Mouse (Mus musculus) intestine, embryonic 15.5 days (tissue): ENCODE data around the gene Vnn1. TPM values are rescaled to one million over a fixed set of nuclear protein-coding genes. Genes with fewer than 3 reads are reported as not detected.

ENCODE experiments used
- ATAC-seq: fragments of 200-750 bp; cut with Nextera tagmentation; 2 replicates; pipeline ENCODE4 v1.8.0; 2017; ENCODE audit warnings: moderate TSS enrichment, moderate library complexity
- H3K27ac ChIP-seq: fragments of 300-500 bp; sonication (generic); 2 replicates; pipeline ENCODE4 v1.5.1; 2015; ENCODE audit warnings: mild to moderate bottlenecking, inconsistent platforms
- H3K27me3 ChIP-seq: fragments of 300-500 bp; sonication (generic); replicated peaks from 2 replicates; pipeline ENCODE4 v1.6.1; 2015; ENCODE audit warnings: inconsistent platforms
- H3K36me3 ChIP-seq: fragments of 300-500 bp; sonication (generic); 2 replicates; pipeline ENCODE4 v1.6.1; 2015; ENCODE audit warnings: inconsistent platforms
- H3K4me1 ChIP-seq: fragments of 300-500 bp; sonication (generic); replicated peaks from 2 replicates; pipeline ENCODE4 v1.6.1; 2015; ENCODE audit warnings: inconsistent platforms
- H3K4me2 ChIP-seq: fragments of 300-500 bp; sonication (generic); replicated peaks from 2 replicates; pipeline ENCODE4 v1.6.1; 2015; ENCODE audit warnings: mild to moderate bottlenecking, inconsistent platforms
- H3K4me3 ChIP-seq: fragments of 300-500 bp; sonication (generic); replicated peaks from 2 replicates; pipeline ENCODE4 v1.5.1; 2015; ENCODE audit warnings: inconsistent platforms
- H3K9ac ChIP-seq: fragments of 300-500 bp; sonication (generic); 2 replicates; pipeline ENCODE4 v1.6.1; 2015; ENCODE audit warnings: inconsistent platforms
- H3K9me3 ChIP-seq: fragments of 300-500 bp; sonication (generic); 2 replicates; pipeline ENCODE4 v1.6.1; 2016; ENCODE audit warnings: inconsistent platforms
- WGBS: fragments of 180-500 bp; shearing (Covaris S2); methylation state at CpG from one replicate; pipeline ENCODE4 v1.1.7; 2015; 5-methylcytosine and 5-hydroxymethylcytosine counted together
- polyA plus RNA-seq: library from polyadenylated mRNA; unstranded; fragments of >200 nt; fragmentation: Nextera tagmentation; extraction: Ambion mirVana; gene quantifications from 2 replicates; pipeline ENCODE4 v1.2.1, GENCODE M21; 2015

Gene Vnn1
- 1.9 and 2.4 TPM in 2 replicates for polyA plus RNA-seq

GRCm38 (mm10) chr10:23894601-23895349 is at the start of gene Vnn1:
Gene Vnn1, plus strand, starts transcription at chr10:23894688.
- Histone ChIP-seq H3K9me3 (no peaks in the 10 kb centered on the region), H3K27ac (no peak within 1 kb of the TSS), H3K9ac (peak within 1 kb of the TSS; percentile 31; the same call in 1 of the 2 replicates), H3K36me3 (no peaks in the 10 kb centered on the region), H3K4me3 (peak within 1 kb of the TSS; percentile 30), H3K4me2 (peak within 1 kb of the TSS; percentile 74), H3K27me3 (no peaks in the 10 kb centered on the region), H3K4me1 (0 out of 2 replicates have a peak, but pooled peaks cover 4% of the 10 kb centered on the region)
- WGBS: 16% methylated on average over 21 of the region's 21 CpGs
- ATAC-seq: peak; percentile 74; the same call in 1 of the 2 replicates

GRCm38 (mm10) chr10:23851228-23851912 is 43.1 kb upstream of the Vnn1 start, which contains the start of gene Vnn3:
Gene Vnn3, plus strand, starts transcription at chr10:23851462.
- ATAC-seq: no peak
- Histone ChIP-seq H3K27ac (no peak within 1 kb of the TSS), H3K4me2 (no peak within 1 kb of the TSS), H3K36me3 (no peaks in the 10 kb centered on the region), H3K4me1 (no peaks in the 10 kb centered on the region), H3K27me3 (no peaks in the 10 kb centered on the region), H3K9me3 (no peaks in the 10 kb centered on the region), H3K9ac (no peak within 1 kb of the TSS), H3K4me3 (no peak within 1 kb of the TSS)
- WGBS: 71% methylated on average over 4 of the region's 4 CpGs

DNA sequence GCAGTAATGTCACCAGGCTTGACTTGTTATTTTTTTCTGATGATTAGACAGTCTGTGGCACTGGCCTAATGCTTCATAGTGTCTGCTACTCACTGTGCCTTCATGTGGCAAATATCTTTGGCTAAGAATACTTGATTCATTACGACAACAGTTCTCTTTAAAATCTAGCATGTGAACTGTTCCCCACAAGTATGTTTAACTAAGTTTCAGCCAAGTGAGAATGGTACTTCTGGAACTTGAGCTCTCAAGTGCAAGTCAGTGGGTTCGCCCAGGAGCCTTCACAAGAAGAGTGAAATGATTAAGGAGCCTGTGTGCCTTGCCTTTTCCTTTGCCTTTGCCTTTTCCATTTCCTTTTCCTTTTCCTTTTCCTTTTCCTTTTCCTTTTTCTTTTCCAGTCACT is 42.4 kb upstream of the Vnn1 start:
- 89% methylated on average over 2 of the region's 2 CpGs for WGBS
- ATAC-seq: no peak

DNA sequence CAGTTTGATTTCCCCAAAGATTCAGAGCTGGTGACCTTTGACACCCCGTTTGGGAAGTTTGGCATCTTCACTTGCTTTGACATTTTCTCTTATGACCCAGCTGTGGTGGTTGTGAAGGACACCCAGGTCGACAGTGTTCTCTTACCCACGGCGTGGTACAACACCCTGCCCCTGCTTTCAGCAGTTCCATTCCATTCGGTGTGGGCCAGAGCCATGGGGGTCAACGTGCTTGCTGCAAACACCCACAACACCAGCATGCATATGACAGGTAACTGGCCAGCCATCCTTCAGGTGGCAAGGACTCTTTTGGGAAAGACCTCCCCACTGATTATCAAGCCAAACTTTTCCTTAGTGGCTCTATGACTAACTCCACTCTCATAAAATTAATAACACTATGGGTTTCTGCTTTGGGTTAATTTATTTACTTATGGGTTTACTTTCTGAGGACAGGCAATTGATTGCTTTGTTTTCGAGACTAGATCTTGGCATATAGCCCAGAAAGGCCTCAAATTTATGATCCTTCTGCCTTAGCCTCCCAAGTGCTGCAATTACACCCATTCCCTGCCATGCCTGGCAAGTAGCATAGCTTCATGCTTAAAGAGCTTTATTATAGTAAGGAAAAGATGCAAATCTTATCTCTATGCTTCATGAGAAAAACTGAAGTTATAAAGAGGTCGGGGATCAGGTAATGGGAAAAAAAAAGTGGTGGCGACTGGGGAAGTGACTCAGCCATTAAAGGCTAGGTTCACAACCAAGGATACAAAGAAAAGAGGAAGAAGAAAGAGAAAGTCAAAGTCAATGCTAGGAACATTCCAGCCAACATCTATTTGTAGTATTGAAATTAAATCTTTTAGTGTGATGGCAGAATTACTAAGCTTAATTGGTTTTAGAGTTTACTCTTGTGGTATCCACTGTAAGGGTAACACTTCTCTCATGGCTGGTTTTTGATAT is 29.9 kb upstream of the Vnn1 start:
- Histone ChIP-seq H3K27ac (no peak overlapping the region), H3K27me3 (no peaks in the 10 kb centered on the region), H3K4me3 (no peak overlapping the region), H3K36me3 (no peaks in the 10 kb centered on the region), H3K4me2 (no peak overlapping the region), H3K9me3 (no peaks in the 10 kb centered on the region), H3K4me1 (no peaks in the 10 kb centered on the region), H3K9ac (no peak overlapping the region)
- ATAC-seq: peak; percentile 85
- 66% methylated on average over 9 of the region's 9 CpGs for WGBS

More for the DNA sequence above, 42.4 kb upstream of the Vnn1 start:
- H3K4me3 ChIP-seq: no peak overlapping the region
- no peaks in the 10 kb centered on the region for H3K9me3 ChIP-seq
- H3K4me1 ChIP-seq: no peaks in the 10 kb centered on the region
- H3K4me2 ChIP-seq: no peak overlapping the region
- no peaks in the 10 kb centered on the region for H3K27me3 ChIP-seq
- no peaks in the 10 kb centered on the region for H3K36me3 ChIP-seq
- no peak overlapping the region for H3K27ac ChIP-seq
- no peak overlapping the region for H3K9ac ChIP-seq

DNA sequence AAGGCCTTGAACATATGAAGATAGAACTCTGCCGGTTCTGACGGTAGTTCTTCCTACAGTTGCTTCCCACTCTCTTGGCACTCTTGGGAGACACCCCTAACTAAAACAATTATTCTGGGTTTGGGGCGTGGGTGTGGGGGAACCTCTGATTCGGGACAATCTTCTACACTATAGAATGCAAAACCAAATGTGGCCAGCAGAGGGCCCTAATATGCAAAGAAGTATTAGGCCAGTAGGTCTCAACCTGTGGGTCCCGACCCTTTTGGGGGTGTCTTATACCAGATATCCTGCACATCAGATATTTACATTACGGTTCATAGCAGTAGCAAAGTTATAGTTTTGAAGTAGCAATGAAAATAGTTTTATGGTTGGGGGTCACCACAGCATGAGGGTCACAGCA is 13.8 kb upstream of the Vnn1 start:
- no peaks in the 10 kb centered on the region for H3K9me3 ChIP-seq
- ATAC-seq: no peak
- H3K27ac ChIP-seq: no peak overlapping the region
- WGBS: 90% methylated on average over 6 of the region's 6 CpGs
- H3K9ac ChIP-seq: no peak overlapping the region
- no peak overlapping the region for H3K4me2 ChIP-seq
- H3K4me1 ChIP-seq: no peaks in the 10 kb centered on the region
- H3K27me3 ChIP-seq: no peaks in the 10 kb centered on the region
- H3K4me3 ChIP-seq: no peak overlapping the region
- H3K36me3 ChIP-seq: no peaks in the 10 kb centered on the region

DNA sequence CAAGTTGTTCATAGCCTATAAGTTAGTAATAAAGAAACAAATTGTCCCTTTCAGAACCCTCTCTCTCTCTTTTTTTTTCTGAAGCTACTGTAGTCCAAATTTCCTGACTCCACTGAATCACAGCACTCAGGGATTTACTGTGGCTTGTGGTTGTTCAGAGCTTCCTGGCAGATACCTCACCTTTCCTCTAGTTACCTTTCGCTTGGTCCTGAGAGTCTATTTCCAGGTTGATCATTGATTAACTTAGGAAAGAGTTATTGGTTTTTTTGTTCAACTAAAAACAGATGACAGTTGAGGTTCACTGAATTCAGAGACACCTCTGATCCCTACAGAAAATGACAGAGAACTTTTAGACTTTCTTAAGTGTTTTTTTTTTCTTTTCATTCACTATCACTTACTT is 9.6 kb upstream of the Vnn1 start:
- no peaks in the 10 kb centered on the region for H3K27me3 ChIP-seq
- ATAC-seq: no peak
- H3K4me2 ChIP-seq: no peak overlapping the region
- no peak overlapping the region for H3K4me3 ChIP-seq
- WGBS: 77% methylated on average over 1 of the region's 1 CpGs
- no peaks in the 10 kb centered on the region for H3K36me3 ChIP-seq
- H3K9me3 ChIP-seq: no peaks in the 10 kb centered on the region
- no peak overlapping the region for H3K27ac ChIP-seq
- no peak overlapping the region for H3K9ac ChIP-seq
- no peaks in the 10 kb centered on the region for H3K4me1 ChIP-seq

- H3K27me3 ChIP-seq: no peaks in the 10 kb centered on the region
- H3K4me2 ChIP-seq: no peak overlapping the region
- no peaks in the 10 kb centered on the region for H3K9me3 ChIP-seq
- no peaks in the 10 kb centered on the region for H3K36me3 ChIP-seq
- H3K4me3 ChIP-seq: no peak overlapping the region
- H3K4me1 ChIP-seq: no peaks in the 10 kb centered on the region
- H3K9ac ChIP-seq: no peak overlapping the region
- no peak overlapping the region for H3K27ac ChIP-seq
- no peak for ATAC-seq
- 79% methylated on average over 3 of the region's 3 CpGs for WGBS
These were observed 8.4 kb upstream of the Vnn1 start for GRCm38 (mm10) chr10:23886060-23886459.

DNA sequence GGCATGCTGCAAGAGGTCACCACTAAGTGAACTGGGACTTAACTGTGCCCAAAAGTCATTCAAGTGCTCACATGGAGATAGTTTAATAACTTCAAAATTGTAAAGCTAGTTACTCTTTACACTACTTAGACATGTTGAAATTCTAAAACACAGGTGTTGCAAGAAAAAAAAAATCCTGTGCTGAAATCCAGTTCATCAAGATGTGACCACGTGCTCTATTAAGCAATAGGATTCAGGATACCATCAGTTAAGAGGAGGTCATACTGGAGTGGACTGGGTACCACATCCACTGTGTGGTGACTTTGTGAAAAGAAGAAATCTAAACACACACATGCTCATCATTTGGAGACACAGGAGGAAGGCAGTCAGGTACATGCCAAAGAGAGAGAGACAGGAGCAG is 1.5 kb upstream of the Vnn1 start:
- H3K27me3 ChIP-seq: no peaks in the 10 kb centered on the region
- no peak for ATAC-seq
- no peak overlapping the region for H3K27ac ChIP-seq
- H3K4me3 ChIP-seq: no peak overlapping the region
- 0 out of 2 replicates have a peak, but pooled peaks cover 4% of the 10 kb centered on the region for H3K4me1 ChIP-seq
- 85% methylated on average over 1 of the region's 1 CpGs for WGBS
- H3K9ac ChIP-seq: no peak overlapping the region
- H3K9me3 ChIP-seq: no peaks in the 10 kb centered on the region
- no peak overlapping the region for H3K4me2 ChIP-seq
- H3K36me3 ChIP-seq: no peaks in the 10 kb centered on the region

DNA sequence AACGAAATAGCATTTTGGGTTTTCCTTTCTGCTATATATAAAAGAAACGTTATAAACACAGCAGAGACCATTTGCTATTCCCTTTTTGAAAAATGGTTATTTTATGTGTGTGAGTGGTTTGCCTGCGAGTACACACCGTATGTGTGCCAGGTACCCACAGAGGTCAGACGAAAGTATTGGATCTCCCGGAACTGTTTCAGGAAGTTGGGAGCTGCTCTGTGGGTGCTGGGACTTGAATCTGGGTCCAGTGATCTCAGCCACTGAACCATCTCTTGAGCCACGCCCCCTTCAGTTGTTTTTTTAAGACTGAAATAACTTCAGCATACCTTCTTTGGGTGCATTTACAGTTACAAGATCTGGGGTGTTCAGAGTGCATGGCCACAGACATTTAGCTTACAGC is 888 bp downstream of the Vnn1 start:
- Histone ChIP-seq H3K4me1 (0 out of 2 replicates have a peak, but pooled peaks cover 4% of the 10 kb centered on the region), H3K9ac (no peak overlapping the region), H3K27me3 (no peaks in the 10 kb centered on the region), H3K9me3 (no peaks in the 10 kb centered on the region), H3K27ac (no peak overlapping the region), H3K4me3 (no peak overlapping the region), H3K4me2 (peak overlapping the region; percentile 74; the same call in 1 of the 2 replicates), H3K36me3 (no peaks in the 10 kb centered on the region)
- WGBS: 65% methylated on average over 7 of the region's 7 CpGs
- no peak for ATAC-seq

DNA sequence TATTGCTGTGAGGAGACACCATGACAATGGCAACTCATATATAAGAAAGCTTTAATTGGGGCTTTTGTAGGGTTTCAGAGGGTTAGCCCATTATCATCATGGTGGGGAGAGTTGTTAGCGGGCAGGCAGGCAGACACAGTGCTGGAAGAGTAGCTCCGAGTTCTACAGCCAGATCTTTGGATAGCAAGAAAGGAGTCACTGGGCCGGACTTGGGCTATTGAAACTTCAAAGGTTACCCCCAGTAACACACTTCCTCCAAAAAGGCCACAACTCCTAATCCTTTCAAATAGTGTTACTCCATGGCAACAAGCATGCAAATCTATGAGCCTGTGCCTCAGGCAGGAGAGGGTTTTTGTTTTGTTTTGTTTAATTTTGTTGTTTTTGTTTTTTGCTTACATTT is 6.6 kb downstream of the Vnn1 start:
- Histone ChIP-seq H3K4me2 (no peak overlapping the region), H3K4me3 (no peak overlapping the region), H3K36me3 (no peaks in the 10 kb centered on the region), H3K4me1 (no peaks in the 10 kb centered on the region), H3K9me3 (no peaks in the 10 kb centered on the region), H3K9ac (no peak overlapping the region), H3K27me3 (no peaks in the 10 kb centered on the region), H3K27ac (no peak overlapping the region)
- no peak for ATAC-seq
- WGBS: 81% methylated on average over 3 of the region's 3 CpGs

- ATAC-seq: no peak
- H3K4me1 ChIP-seq: no peaks in the 10 kb centered on the region
- H3K4me2 ChIP-seq: no peak overlapping the region
- H3K4me3 ChIP-seq: no peak overlapping the region
- no peaks in the 10 kb centered on the region for H3K36me3 ChIP-seq
- H3K27ac ChIP-seq: no peak overlapping the region
- 88% methylated on average over 1 of the region's 1 CpGs for WGBS
- no peak overlapping the region for H3K9ac ChIP-seq
- no peaks in the 10 kb centered on the region for H3K9me3 ChIP-seq
- no peaks in the 10 kb centered on the region for H3K27me3 ChIP-seq
These were observed 11.2 kb downstream of the Vnn1 start for GRCm38 (mm10) chr10:23905661-23906060.

GRCm38 (mm10) chr10:23920056-23920455 is 25.6 kb downstream of the Vnn1 start, which contains the start of gene Taar1:
Gene Taar1, plus strand, starts transcription at chr10:23920356.
- no peak for ATAC-seq
- 85% methylated on average over 4 of the region's 4 CpGs for WGBS

More at GRCm38 (mm10) chr10:23920056-23920455, 25.6 kb downstream of the Vnn1 start, which contains the start of gene Taar1:
- Histone ChIP-seq H3K4me3 (no peak within 1 kb of the TSS), H3K9ac (no peak within 1 kb of the TSS), H3K9me3 (no peaks in the 10 kb centered on the region), H3K4me2 (no peak within 1 kb of the TSS), H3K4me1 (no peaks in the 10 kb centered on the region), H3K27ac (no peak within 1 kb of the TSS), H3K36me3 (no peaks in the 10 kb centered on the region), H3K27me3 (no peaks in the 10 kb centered on the region)
